Mouse (Mus musculus): Measurements from ENCODE around the gene Arhgap23. TPM values are rescaled to one million over a fixed set of nuclear protein-coding genes. Genes with fewer than 3 reads are reported as not detected.

Gene Arhgap23
- polyA plus RNA-seq, 1 experiment = 27.7 TPM

DNA sequence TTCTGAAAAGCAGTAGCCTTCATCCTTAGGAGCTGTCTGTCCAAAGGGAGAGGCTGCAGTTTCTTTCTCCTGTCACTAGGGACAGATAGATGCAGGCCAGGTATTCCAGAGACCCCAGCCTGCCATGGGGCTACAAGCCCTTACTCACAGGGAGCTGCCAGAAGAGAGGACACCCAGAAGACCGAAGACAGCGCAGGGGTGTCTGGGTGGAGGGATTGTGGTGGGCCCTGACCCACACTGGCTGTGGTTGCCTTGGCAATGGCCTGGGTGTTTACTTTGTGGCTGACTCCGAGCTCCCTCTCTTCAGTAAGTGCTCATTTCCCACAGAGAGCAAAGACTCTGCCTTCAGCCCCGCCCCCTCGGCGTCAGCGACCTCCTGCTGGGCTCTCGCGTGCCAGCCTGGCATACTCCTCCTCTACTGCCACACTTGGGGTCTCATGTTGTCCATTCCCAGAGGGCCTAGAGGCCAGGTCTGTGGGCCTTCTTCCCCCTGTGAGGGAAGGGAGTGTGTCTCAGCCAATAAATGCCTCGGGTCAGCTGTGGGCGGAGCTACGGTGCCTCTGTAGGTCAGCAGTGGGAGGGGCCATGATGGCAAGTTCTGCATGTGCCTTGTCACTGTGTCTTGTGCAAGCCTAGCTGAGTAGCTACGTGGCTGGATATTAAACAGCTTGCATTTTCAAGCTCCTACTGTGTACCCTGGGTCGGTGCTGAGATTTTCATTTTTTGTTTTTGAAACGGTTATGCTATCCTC lies 19.5 kb downstream of the Arhgap23 start:
- Histone ChIP-seq H3K36me3 (ENCODE audit: control insufficient read depth, insufficient read depth, low read length) (no peaks in the 10 kb centered on the region), H3K27me3 (ENCODE audit: control insufficient read depth, insufficient read depth, low read length) (no peaks in the 10 kb centered on the region), H3K4me1 (ENCODE audit: control insufficient read depth, insufficient read depth, low read length) (peaks cover 33% of the 10 kb centered on the region), H3K27ac (ENCODE audit: control insufficient read depth, insufficient read depth, low read depth, low read length) (peak overlapping the region; percentile 82), H3K4me3 (ENCODE audit: control insufficient read depth, low read depth, low read length) (peak overlapping the region; percentile 76)
- peak; percentile 24; the same call in 1 of the 2 replicates for TF ChIP-seq POLR2A (IDR thresholded peaks at IDR 0.05; ENCODE audit: control insufficient read depth, low read depth, low read length)
- TF ChIP-seq CTCF (IDR thresholded peaks at IDR 0.05; ENCODE audit: control insufficient read depth, insufficient read depth, insufficient replicate concordance, low read depth, low read length) = peak; percentile 34

DNA sequence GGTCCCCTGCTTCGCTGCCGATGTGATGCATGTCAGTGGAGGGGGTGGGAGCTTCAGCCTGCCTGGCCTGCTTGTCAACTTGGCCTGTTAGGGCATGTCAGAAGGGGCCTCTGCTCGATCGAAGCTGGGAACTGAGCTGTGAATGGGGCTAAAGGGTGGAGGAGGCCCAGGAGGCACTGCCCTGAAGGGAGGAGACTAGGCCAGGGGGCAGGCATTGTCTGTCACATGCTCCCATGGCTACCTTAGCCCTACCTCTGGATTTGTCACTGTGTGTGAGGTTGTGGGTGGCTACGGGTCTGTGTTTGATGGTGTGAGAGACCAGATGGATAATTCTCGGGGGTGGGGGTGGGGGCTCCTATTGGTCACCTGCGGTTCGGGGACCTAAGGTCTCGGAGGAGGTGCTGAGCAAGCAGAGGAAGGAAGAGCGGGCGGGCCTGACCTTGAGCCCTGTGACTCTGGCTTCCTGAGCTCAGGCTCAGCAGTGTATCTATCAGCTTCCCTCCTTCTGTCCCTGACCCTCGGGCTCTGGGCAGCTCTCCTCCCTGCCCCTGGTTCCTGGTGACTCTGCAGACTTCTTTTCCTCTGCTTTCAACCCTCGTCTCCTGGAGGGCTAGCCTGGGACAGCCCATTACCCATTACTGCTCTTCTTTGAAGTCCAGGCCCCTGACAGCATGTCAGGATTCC lies 20.6 kb downstream of the Arhgap23 start:
- Histone ChIP-seq H3K27ac (ENCODE audit: control insufficient read depth, insufficient read depth, low read depth, low read length) (peak overlapping the region; percentile 87), H3K36me3 (ENCODE audit: control insufficient read depth, insufficient read depth, low read length) (no peaks in the 10 kb centered on the region), H3K4me3 (ENCODE audit: control insufficient read depth, low read depth, low read length) (no peak overlapping the region), H3K27me3 (ENCODE audit: control insufficient read depth, insufficient read depth, low read length) (no peaks in the 10 kb centered on the region), H3K4me1 (ENCODE audit: control insufficient read depth, insufficient read depth, low read length) (peaks cover 42% of the 10 kb centered on the region)
- TF ChIP-seq CTCF (IDR thresholded peaks at IDR 0.05; ENCODE audit: control insufficient read depth, insufficient read depth, insufficient replicate concordance, low read depth, low read length) = no peak
- TF ChIP-seq POLR2A (IDR thresholded peaks at IDR 0.05; ENCODE audit: control insufficient read depth, low read depth, low read length) = 0 out of 2 replicates have a peak, but pooled peaks have one; percentile 7

DNA sequence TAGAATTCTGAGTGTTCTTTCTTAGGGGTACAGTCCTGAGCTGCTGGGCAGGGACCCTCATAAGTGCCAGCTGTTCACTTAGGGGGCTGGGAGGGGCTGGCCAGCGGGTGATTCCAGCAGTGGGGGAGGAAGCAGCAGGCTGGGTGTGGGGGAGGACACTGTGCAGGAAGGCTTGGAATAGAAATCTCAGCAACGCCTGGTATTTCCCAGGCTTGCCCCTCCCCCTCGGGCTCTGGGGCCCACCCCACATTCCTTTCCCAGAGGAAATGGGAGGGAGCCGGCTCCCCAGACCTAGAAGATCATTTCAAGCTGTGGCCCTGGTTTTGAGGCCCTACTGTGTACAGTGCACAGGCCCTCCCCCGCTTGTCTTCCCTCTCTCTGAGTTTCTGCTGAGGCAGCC lies 22.4 kb downstream of the Arhgap23 start:
- Histone ChIP-seq H3K27me3 (ENCODE audit: control insufficient read depth, insufficient read depth, low read length) (no peaks in the 10 kb centered on the region), H3K4me3 (ENCODE audit: control insufficient read depth, low read depth, low read length) (no peak overlapping the region), H3K36me3 (ENCODE audit: control insufficient read depth, insufficient read depth, low read length) (no peaks in the 10 kb centered on the region), H3K4me1 (ENCODE audit: control insufficient read depth, insufficient read depth, low read length) (peaks cover 50% of the 10 kb centered on the region), H3K27ac (ENCODE audit: control insufficient read depth, insufficient read depth, low read depth, low read length) (peak overlapping the region; percentile 67)
- TF ChIP-seq POLR2A (IDR thresholded peaks at IDR 0.05; ENCODE audit: control insufficient read depth, low read depth, low read length) (no peak), CTCF (IDR thresholded peaks at IDR 0.05; ENCODE audit: control insufficient read depth, insufficient read depth, insufficient replicate concordance, low read depth, low read length) (no peak)

DNA sequence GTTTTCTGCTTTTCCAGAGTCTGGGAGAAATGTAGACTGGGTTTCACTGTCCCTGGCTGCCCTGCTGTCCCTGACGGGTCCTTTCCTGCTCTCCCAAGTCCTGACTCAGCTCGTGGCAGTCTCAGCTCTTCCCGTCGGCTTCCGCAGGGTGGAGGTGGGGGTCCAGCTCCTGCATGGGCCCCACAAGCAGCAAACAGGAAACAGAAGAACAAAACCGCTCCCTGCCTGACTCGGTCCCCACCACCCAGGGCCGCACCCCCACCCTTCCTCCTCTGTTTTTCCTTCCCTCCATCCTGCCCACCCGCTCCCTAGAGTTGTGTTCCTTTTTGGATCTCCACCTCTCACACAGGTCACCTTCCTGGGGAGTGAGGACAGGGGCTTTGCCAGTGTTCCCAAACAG lies 23.5 kb downstream of the Arhgap23 start:
- Histone ChIP-seq H3K4me1 (ENCODE audit: control insufficient read depth, insufficient read depth, low read length) (peaks cover 52% of the 10 kb centered on the region), H3K4me3 (ENCODE audit: control insufficient read depth, low read depth, low read length) (peak overlapping the region; percentile 89), H3K27me3 (ENCODE audit: control insufficient read depth, insufficient read depth, low read length) (no peaks in the 10 kb centered on the region), H3K27ac (ENCODE audit: control insufficient read depth, insufficient read depth, low read depth, low read length) (peak overlapping the region; percentile 55), H3K36me3 (ENCODE audit: control insufficient read depth, insufficient read depth, low read length) (no peaks in the 10 kb centered on the region; the same call in 1 of the 2 replicates)
- no peak for TF ChIP-seq CTCF (IDR thresholded peaks at IDR 0.05; ENCODE audit: control insufficient read depth, insufficient read depth, insufficient replicate concordance, low read depth, low read length)
- TF ChIP-seq POLR2A (IDR thresholded peaks at IDR 0.05; ENCODE audit: control insufficient read depth, low read depth, low read length) = no peak

DNA sequence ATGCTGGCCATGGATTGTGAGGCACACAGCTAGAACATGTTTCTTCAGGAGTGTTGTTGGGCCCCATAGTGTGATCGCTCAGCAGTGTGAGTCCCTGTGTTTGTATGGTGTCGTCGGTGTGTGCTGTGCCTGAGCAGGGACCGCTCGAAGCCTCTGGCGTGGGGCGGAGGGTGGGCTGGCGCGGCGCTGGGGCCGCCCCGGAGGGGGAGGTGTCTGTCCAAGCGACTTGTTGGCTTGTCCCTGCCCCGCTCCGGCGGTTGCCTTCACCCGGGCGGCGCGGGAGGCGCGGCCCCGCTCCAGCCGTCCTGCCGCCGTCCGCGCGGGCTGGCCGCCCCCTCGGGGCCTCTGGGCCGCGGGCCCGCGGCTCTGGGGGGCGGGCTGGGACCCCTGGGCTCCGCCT lies 24.6 kb downstream of the Arhgap23 start:
- peaks cover 47% of the 10 kb centered on the region for H3K4me1 ChIP-seq (ENCODE audit: control insufficient read depth, insufficient read depth, low read length)
- H3K36me3 ChIP-seq (ENCODE audit: control insufficient read depth, insufficient read depth, low read length) = peaks cover 2% of the 10 kb centered on the region
- no peaks in the 10 kb centered on the region for H3K27me3 ChIP-seq (ENCODE audit: control insufficient read depth, insufficient read depth, low read length)
- TF ChIP-seq CTCF (IDR thresholded peaks at IDR 0.05; ENCODE audit: control insufficient read depth, insufficient read depth, insufficient replicate concordance, low read depth, low read length) = no peak
- peak; percentile 78 for TF ChIP-seq POLR2A (IDR thresholded peaks at IDR 0.05; ENCODE audit: control insufficient read depth, low read depth, low read length)
- H3K4me3 ChIP-seq (ENCODE audit: control insufficient read depth, low read depth, low read length) = peak overlapping the region; percentile 89
- H3K27ac ChIP-seq (ENCODE audit: control insufficient read depth, insufficient read depth, low read depth, low read length) = peak overlapping the region; percentile 72

DNA sequence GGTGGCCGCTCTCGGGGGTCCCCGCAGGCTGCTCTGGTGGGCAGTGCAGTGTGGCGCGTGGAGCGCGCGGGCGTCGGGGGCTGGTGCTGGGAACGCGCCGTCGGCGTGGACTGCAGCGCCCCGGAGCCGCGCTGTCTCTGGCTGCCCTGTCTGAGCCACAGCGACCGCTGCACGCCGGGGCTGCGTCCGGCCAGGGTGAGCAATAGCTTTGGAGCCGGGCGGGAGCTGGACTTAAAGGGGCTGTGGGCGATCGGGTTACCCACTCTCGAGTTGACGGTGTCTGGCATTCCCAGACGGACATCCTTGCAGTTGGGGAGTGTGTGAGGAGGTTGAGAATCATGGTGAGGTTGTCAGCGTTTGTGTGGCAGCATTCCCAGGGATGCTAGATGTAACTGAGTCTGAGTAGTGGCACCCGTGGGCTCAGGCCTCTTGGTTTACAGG lies 25.1 kb downstream of the Arhgap23 start:
- H3K36me3 ChIP-seq (ENCODE audit: control insufficient read depth, insufficient read depth, low read length) = peaks cover 2% of the 10 kb centered on the region
- peak overlapping the region; percentile 89 for H3K4me3 ChIP-seq (ENCODE audit: control insufficient read depth, low read depth, low read length)
- H3K27ac ChIP-seq (ENCODE audit: control insufficient read depth, insufficient read depth, low read depth, low read length) = peak overlapping the region; percentile 61
- H3K27me3 ChIP-seq (ENCODE audit: control insufficient read depth, insufficient read depth, low read length) = no peaks in the 10 kb centered on the region
- TF ChIP-seq POLR2A (IDR thresholded peaks at IDR 0.05; ENCODE audit: control insufficient read depth, low read depth, low read length) (no peak), CTCF (IDR thresholded peaks at IDR 0.05; ENCODE audit: control insufficient read depth, insufficient read depth, insufficient replicate concordance, low read depth, low read length) (no peak)
- H3K4me1 ChIP-seq (ENCODE audit: control insufficient read depth, insufficient read depth, low read length) = peaks cover 45% of the 10 kb centered on the region

DNA sequence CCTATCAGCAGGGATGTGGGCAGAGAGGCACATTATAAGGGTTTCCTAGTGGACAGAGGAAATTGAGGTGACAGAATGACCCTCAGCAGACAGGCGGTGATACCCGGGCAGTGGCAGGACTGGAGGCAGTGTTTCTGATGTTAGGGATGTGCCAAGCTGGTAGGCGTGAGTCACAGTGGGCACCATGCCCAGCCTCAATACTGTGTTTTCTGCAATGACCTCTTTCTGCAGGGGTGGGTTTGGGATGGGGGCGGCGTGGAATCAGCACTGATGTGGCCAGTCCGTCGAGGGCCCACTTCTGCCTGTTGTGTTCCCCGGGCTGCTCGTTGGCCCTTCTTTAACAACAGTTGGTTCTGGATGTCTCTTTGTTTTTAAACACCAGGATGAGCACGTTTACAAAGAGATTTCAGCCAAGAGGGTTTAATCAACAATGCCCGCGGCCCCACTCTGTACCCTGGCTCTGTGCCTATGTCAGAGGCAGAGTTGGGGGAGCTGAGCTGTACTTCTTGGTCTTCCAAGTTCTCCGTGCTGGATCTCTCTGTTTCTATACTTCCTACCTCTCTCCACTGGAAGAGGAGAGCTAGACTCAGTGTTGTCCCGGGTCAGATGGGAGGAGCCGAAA lies 25.8 kb downstream of the Arhgap23 start:
- TF ChIP-seq POLR2A (IDR thresholded peaks at IDR 0.05; ENCODE audit: control insufficient read depth, low read depth, low read length) (no peak), CTCF (IDR thresholded peaks at IDR 0.05; ENCODE audit: control insufficient read depth, insufficient read depth, insufficient replicate concordance, low read depth, low read length) (no peak)
- Histone ChIP-seq H3K4me3 (ENCODE audit: control insufficient read depth, low read depth, low read length) (peak overlapping the region; percentile 89), H3K4me1 (ENCODE audit: control insufficient read depth, insufficient read depth, low read length) (peaks cover 40% of the 10 kb centered on the region), H3K27me3 (ENCODE audit: control insufficient read depth, insufficient read depth, low read length) (no peaks in the 10 kb centered on the region), H3K27ac (ENCODE audit: control insufficient read depth, insufficient read depth, low read depth, low read length) (peak overlapping the region; percentile 61; the same call in 1 of the 2 replicates), H3K36me3 (ENCODE audit: control insufficient read depth, insufficient read depth, low read length) (peaks cover 2% of the 10 kb centered on the region)
